Mouse (Mus musculus) macrophage (primary cell): ENCODE data around the gene Rps6ka4. TPM values are rescaled to one million over a fixed set of nuclear protein-coding genes. Genes with fewer than 3 reads are reported as not detected.
A peak's percentile ranks its signal among the peaks of the same experiment; 100 is the strongest.

Experiments
- H3K27ac ChIP-seq: fragments of 350-480 bp; formaldehyde crosslinking; 2 replicates; pipeline ENCODE4 v1.9.0; 2021
- H3K36me3 ChIP-seq: fragments of 350-480 bp; formaldehyde crosslinking; 2 replicates; pipeline ENCODE4 v1.9.0; 2021; ENCODE audit errors: inconsistent target
- H3K4me3 ChIP-seq: fragments of 350-480 bp; formaldehyde crosslinking; 2 replicates; pipeline ENCODE4 v1.9.0; 2021; ENCODE audit errors: inconsistent target
- H3K79me2 ChIP-seq: fragments of 350-480 bp; formaldehyde crosslinking; 2 replicates; pipeline ENCODE4 v1.9.0; 2021; ENCODE audit errors: inconsistent target
- WGBS: methylation state at CpG from one replicate; pipeline ENCODE4 v1.1.7; 2026; ENCODE audit warnings: inconsistent platforms; ENCODE audit not compliant: missing documents; 5-methylcytosine and 5-hydroxymethylcytosine counted together
- polyA plus RNA-seq: library from polyadenylated mRNA; stranded (reverse); fragments of 250-400 nt; gene quantifications from 3 replicates; pipeline ENCODE4 v1.2.4, GENCODE M21; 2018; ENCODE audit warnings: inconsistent platforms
- total RNA-seq, 78 experiments: library from RNA; depleted of rRNA; stranded (reverse); fragments of 250-400 nt; gene quantifications; 1 replicate in 9 of 78; 2 replicates in 24 of 78; 3 replicates in 43 of 78; 4 replicates in 2 of 78; pipeline ENCODE4 v1.2.4; 2018; ENCODE audit warnings: inconsistent platforms in 56 of 78

The Rps6ka4 gene
- 100 to 1,000 TPM in 3 of 26 experiments, 10 to 100 TPM in 23; 20.7 to 276 (median 45.8) TPM for total RNA-seq (2018; cell fraction: chromatin; rRNA removed)
- 10 to 100 TPM; 20.8 to 44.8 (median 28.9) TPM for total RNA-seq (2018; cell fraction: cytosol; rRNA removed)
- total RNA-seq (2018; cell fraction: nucleus; rRNA removed), result 10 to 100 TPM; 18.4 to 95.2 (median 38.5) TPM
- polyA plus RNA-seq, result 15.5 to 39.8 TPM (median 30.3 TPM) in 3 replicates

DNA sequence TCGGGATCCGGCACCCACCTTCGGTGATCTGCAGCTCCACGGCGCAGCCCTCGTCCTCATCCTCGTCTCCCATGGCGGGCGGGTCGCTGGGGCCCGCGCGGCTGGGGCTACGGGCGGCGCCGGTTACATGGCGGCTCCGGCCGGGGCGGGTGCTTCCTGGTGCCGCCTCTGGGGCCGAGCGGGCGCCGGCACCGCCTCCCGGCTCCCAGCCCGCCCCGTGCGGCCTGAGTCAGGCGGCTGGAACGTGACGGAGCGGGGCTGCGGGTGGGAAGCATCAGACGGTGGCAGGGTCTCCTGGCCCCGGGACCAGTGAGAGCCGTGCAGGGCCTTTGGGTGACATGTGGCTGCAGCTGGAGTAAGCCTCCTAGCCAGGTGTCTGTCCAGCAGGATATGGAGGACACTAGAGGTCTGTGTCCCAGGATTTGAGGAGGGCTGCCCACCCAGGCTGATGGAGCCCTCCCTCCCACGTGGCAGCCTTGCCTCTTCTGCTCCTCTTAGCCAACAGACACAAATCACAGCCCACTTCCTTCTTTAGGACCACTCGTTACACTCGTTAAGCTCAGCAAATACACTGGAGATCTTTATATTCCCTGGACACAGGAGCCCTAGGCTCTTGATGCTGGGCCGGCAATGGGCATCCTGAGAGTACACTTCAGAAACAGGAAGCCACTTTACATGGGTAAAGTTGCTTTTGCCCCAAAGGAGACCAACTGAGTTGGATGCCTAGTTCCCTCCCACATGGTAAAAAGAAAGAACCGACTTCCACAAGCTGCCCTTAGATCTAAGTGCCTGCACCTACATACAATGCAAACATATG lies at the start of gene Rps6ka4:
Gene Rps6ka4 (minus strand): TSS at position 162 of the 817 bp plus-strand sequence.
- H3K27ac ChIP-seq, result peak within 1 kb of the TSS; percentile 69
- H3K4me3 ChIP-seq, result peak within 1 kb of the TSS; percentile 65
- WGBS, result under 1% methylated on average over 25 of the region's 44 CpGs
- peaks cover 47% of the 10 kb centered on the region for H3K36me3 ChIP-seq
- H3K79me2 ChIP-seq, result peaks cover 12% of the 10 kb centered on the region; the same call in 1 of the 2 replicates

DNA sequence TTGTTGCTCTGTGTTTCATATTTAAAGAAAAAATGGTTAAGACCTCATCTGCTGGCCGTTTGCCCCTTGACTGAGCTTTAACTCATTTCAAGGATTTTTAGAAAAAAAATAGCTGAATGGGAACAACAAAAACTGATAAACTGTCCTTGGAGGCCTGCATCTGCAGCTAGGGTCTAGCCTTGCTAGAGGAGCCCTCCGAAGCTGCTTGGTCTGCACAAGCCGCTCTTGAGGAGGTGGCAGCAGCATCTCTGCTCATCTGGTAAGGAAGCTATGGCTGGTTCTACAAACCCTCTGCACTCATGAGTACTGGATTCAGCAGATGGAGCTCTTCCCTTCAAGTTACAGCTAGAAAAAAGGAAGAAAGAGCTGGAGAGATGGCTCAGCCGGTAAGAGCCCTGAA lies 37.5 kb upstream of the Rps6ka4 start:
- Histone ChIP-seq H3K36me3 (no peaks in the 10 kb centered on the region), H3K4me3 (no peak overlapping the region), H3K79me2 (no peaks in the 10 kb centered on the region), H3K27ac (no peak overlapping the region)
- 95% methylated on average over 4 of the region's 4 CpGs for WGBS

DNA sequence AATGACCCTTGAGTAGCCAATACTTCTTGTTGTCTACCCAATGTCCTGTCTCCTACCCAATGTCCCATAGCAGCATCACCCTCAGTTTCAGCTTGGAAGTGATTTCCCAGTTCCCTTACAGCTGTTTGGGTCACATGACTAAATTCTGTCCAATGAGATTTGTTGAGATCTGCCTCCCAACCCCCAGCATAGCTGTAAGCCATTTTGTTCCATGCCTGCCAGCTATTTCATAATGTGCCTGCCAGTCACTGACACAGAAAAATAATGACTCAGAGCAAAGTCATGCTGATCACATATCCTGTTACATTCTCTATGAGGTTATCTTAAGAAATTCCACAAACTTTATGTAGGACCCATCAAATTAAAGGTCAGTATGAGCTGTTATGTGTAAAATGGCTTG lies 36.4 kb upstream of the Rps6ka4 start:
- H3K36me3 ChIP-seq, result no peaks in the 10 kb centered on the region
- H3K27ac ChIP-seq, result peak overlapping the region; percentile 60
- no peak overlapping the region for H3K4me3 ChIP-seq
- no peaks in the 10 kb centered on the region for H3K79me2 ChIP-seq

DNA sequence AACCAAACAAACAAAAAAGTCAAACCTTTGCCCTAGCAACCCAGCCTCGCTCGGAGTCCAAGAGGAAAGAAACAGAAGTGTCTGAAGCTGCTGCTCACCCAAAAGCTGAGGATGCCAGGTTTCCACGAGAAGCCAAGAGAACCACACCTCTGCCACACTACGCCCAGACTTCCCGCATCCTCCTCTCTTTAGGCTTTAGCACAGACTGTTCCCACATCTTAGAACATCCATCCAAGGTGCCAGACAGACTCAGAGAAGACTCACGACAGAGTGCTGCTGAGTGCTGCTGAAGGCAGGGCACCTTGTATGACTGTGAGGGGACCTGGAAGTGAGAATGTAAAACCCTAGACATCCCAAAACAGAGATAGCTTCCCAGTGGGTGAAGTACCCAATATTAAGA lies 35.4 kb upstream of the Rps6ka4 start:
- WGBS, result 98% methylated on average over 6 of the region's 6 CpGs
- Histone ChIP-seq H3K4me3 (no peak overlapping the region), H3K27ac (no peak overlapping the region; the same call in 1 of the 2 replicates)

DNA sequence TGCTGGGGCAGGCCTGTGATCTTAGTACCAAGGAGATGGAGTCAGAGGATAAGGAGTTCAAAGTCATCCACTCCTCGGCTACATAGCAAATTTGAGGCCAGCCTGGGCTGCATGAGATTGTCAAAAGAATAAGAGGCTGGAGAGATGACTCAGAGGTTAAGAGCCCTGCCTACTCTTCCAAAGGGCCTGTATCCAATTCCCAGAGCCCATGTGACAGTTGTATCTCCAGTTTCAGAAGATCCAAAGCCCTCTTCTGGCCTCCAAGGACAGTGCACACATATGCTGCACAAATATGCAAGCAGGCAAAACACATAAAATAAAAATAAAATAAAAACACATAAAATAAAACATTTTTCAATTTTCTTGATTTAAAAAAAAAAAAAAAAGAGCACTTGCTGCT lies 33.8 kb upstream of the Rps6ka4 start:
- H3K4me3 ChIP-seq, result no peak overlapping the region
- 100% methylated on average over 1 of the region's 1 CpGs for WGBS
- no peak overlapping the region for H3K27ac ChIP-seq
- no peaks in the 10 kb centered on the region for H3K79me2 ChIP-seq
- no peaks in the 10 kb centered on the region for H3K36me3 ChIP-seq

More for the DNA sequence above, 35.4 kb upstream of the Rps6ka4 start:
- Histone ChIP-seq H3K36me3 (no peaks in the 10 kb centered on the region), H3K79me2 (no peaks in the 10 kb centered on the region)

DNA sequence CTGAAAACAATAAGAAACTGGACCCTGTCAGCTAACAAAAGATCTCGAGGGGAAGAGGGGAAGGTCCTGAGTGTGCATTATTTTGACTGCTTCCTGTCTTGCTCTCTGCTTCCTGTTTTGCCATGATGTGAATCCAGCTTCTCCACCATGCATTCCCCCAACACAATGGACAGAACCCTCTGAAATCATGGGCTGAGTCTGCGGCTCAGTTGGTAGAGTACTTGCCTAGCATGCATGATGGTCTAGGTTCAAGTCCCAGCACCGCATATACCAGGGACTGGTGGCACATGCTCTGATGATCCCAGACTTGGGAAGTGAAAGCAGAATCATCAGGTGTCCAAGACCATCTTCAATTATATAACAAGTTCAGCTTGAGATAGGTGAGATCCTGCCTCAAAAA lies 32.3 kb upstream of the Rps6ka4 start:
- WGBS, result 62% methylated on average over 3 of the region's 3 CpGs
- no peaks in the 10 kb centered on the region for H3K36me3 ChIP-seq
- H3K27ac ChIP-seq, result peak overlapping the region; percentile 82
- H3K79me2 ChIP-seq, result no peaks in the 10 kb centered on the region
- H3K4me3 ChIP-seq, result no peak overlapping the region

DNA sequence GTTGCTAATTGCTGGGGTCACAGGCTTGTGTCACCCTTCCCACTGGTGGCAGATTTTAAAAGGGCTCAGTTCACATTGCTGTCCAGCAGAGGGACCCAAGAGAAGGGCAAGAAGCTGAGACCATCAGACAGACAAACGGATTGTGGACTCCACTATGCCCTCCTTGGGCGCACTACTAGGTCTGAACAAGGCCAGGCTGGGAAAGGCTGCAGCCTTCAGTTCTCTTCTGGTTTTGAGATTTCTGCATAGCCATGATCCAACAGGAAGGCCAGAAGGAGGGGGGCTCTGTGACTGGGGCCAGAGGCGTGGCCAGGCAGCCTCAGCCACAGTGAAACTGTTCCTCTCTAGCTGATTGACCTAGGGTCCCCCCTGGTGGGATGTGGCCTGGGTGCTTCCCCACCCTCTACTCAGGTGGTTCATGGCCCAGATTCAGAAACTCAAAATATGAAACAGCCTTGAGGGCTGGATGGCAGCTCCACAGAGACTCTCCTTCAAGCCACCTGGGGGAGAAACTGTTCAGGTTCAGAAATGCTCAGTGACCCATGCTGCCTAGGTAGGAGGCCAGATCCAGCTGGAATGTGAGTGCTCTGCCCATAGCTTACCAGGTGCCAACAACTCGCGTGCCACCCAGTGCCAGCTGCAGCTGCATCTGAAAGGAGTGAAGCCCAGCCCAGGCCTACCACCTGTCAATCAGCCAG lies 31.3 kb upstream of the Rps6ka4 start:
- WGBS, result 34% methylated on average over 5 of the region's 5 CpGs
- H3K36me3 ChIP-seq, result no peaks in the 10 kb centered on the region
- no peaks in the 10 kb centered on the region for H3K79me2 ChIP-seq
- H3K4me3 ChIP-seq, result no peak overlapping the region
- H3K27ac ChIP-seq, result peak overlapping the region; percentile 82

DNA sequence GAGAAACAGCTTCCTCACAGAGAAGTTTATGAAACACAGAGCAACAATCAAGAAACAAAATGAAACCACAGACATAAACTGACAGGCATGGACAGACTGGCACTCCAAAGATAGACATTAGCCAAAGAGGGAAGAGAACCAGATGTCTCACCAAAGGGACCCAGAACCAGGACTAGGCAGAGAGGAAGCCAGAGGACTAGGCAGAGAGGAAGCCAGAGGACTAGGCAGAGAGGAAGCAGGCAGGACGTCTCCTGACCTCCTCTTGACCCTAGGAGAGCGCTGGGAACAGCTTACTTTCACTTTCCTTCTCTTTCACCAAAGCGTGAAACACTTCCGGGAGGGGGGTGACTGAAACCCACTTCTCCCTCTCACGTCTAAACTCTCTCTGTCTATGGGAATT lies 28.9 kb upstream of the Rps6ka4 start:
- peak overlapping the region; percentile 69 for H3K27ac ChIP-seq
- peak overlapping the region; percentile 22 for H3K4me3 ChIP-seq
- 4% methylated on average over 5 of the region's 5 CpGs for WGBS
- H3K79me2 ChIP-seq, result no peaks in the 10 kb centered on the region
- no peaks in the 10 kb centered on the region for H3K36me3 ChIP-seq

DNA sequence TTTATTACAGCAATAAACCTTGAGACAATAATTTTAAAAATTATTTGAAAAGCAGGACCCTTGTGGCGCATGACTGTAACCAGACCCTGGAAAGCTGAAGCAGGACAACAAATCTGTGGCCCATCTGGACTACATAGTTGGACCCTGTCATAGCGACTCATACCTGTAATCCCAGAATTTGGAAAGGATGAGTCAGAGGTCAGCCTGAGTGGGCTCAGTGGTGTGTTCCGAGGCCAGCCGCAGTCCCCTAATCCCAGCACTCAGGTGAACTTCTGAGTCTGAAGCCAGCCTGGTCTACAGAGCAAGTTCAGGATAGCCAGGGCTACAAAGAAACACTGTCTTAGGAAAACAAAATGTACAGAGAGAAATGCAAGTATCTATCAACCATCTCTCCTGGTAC lies 21.0 kb upstream of the Rps6ka4 start:
- H3K79me2 ChIP-seq, result peaks cover 23% of the 10 kb centered on the region; the same call in 1 of the 2 replicates
- 95% methylated on average over 4 of the region's 4 CpGs for WGBS
- H3K4me3 ChIP-seq, result no peak overlapping the region
- H3K36me3 ChIP-seq, result no peaks in the 10 kb centered on the region
- no peak overlapping the region for H3K27ac ChIP-seq

DNA sequence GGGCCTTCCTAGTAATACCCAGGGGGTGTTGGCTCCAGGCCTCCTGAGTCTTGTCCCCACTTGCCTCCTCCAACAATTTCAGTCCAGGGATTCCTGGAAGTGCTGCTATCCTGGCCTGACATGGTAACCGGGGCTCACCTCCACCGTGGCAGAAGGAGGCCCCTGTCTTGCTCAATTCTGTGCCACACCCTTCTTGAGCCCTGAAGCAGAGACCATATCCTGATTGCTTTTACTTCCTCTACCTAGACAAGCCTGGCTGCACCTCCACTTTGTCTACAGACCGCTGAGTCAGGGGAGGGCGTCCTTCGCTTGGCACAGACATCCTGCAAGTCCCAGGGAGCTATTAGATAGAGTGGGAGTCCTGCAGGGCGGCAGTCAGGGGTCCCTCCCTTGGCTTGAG lies 20.3 kb upstream of the Rps6ka4 start:
- Histone ChIP-seq H3K27ac (no peak overlapping the region), H3K4me3 (no peak overlapping the region), H3K36me3 (peaks cover 7% of the 10 kb centered on the region; the same call in 1 of the 2 replicates), H3K79me2 (peaks cover 31% of the 10 kb centered on the region; the same call in 1 of the 2 replicates)
- 48% methylated on average over 6 of the region's 6 CpGs for WGBS

DNA sequence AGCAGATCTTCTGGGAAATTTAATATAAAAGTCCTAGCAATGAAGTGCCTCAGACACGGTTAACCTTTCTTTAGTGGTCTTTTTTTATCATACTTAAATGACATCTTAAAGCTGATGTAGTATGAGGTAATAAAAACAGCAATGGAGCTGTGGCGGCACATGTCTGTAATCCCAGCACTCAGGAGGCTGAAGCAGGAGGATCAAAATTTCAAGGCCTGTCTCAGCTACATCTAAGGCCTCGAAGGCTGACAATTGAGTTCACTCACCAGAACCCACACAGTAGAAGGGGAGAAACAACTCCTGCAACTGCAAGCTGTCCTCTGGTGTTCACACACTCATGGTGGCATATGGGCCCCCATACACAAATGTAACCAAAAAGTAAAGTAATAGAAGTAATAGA lies 19.5 kb upstream of the Rps6ka4 start:
- Histone ChIP-seq H3K27ac (no peak overlapping the region), H3K36me3 (peaks cover 11% of the 10 kb centered on the region; the same call in 1 of the 2 replicates), H3K4me3 (no peak overlapping the region), H3K79me2 (peaks cover 33% of the 10 kb centered on the region; the same call in 1 of the 2 replicates)
- 90% methylated on average over 3 of the region's 3 CpGs for WGBS

DNA sequence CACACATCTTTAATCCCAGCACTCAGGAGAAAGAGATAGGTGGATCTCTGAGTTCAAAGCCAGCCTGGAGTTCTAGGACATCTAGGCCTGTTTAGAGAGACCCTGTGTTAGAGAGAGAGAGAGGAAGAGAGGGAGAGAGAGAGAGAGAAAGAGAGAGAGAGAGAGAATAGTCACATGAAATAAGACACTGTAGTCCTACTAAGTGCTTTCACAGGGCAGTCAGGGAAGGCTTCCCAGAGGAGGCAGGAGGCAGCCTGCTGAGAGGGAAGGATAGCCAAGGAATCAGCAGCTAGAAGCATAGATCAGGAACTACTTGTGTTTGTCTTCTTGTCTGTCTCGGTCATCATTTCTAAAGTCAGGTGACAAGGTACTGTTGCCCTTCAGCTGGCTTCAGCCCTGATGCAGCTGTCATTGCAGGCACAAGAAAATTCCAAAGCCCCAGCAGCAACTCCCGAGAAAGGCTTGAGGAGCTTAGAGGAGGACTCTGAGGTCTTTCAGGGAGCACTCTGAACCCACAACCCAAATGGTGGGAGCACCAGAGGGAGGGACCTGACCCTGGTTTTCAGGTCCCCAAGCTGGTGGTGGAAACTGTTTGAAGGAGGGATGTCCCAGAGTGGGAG lies 18.7 kb upstream of the Rps6ka4 start:
- Histone ChIP-seq H3K4me3 (no peak overlapping the region), H3K79me2 (peaks cover 33% of the 10 kb centered on the region; the same call in 1 of the 2 replicates), H3K36me3 (peaks cover 20% of the 10 kb centered on the region), H3K27ac (no peak overlapping the region)
- 89% methylated on average over 2 of the region's 2 CpGs for WGBS

DNA sequence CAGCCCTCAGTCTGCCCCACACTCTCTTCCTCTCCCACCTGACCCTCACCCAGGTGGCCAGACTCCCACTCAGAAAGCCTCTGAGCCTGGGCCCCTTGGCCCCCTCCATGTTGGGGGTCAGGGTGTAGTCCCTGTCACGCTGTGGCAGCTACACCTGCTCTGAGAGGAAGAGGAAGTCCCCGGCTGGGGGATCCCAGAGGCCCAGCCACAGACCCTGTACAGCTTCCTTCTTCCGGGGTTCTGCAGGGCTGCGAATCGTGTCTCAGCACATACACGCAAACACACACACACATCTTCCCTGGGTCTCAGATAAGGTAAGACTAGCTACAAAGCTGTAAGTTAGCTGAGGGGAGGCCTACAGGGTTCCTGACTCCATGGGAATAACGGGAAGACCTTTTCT lies 17.6 kb upstream of the Rps6ka4 start, which contains the start of gene Ccdc88b:
Gene Ccdc88b (minus strand): TSS at position 181 of the 400 bp plus-strand sequence.
- H3K27ac ChIP-seq, result peak within 1 kb of the TSS; percentile 77
- H3K79me2 ChIP-seq, result peaks cover 33% of the 10 kb centered on the region; the same call in 1 of the 2 replicates
- WGBS, result 2% methylated on average over 7 of the region's 7 CpGs
- peak within 1 kb of the TSS; percentile 47 for H3K4me3 ChIP-seq
- H3K36me3 ChIP-seq, result peaks cover 31% of the 10 kb centered on the region

DNA sequence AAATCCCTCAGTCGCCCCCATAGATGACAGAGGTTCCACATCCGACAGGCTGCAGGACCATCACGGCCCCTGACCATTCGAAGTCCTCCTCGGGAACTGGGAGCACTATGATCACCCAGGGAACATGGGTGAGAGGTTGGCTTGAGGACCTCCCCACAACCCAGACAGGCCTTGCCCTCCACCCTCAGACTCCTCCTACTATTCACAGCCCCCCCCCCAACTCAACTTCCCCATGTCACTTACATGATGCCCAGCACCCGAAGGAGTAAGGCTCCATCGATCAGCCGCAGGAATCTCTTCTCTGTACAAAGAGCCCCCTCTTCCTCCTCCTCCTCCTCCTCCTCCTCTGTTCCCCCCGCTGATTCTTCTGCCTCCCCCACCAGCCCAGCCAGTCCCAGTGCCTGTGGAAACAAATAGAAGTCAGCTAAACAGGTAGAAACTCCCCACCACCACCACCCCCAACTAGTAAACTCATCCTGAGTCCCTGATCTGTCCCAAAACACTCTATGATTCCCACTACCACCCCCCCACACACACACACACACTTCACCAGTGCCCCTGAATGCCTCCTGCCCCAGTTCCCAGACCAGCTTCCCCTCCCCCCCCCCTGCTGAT lies 17.1 kb upstream of the Rps6ka4 start:
- WGBS, result 43% methylated on average over 8 of the region's 9 CpGs
- H3K27ac ChIP-seq, result peak overlapping the region; percentile 77
- peaks cover 33% of the 10 kb centered on the region; the same call in 1 of the 2 replicates for H3K79me2 ChIP-seq
- H3K4me3 ChIP-seq, result peak overlapping the region; percentile 47
- peaks cover 34% of the 10 kb centered on the region for H3K36me3 ChIP-seq
